Mouse (Mus musculus): ENCODE data around the gene Mrpl38. TPM values are rescaled to one million over a fixed set of nuclear protein-coding genes. Genes with fewer than 3 reads are reported as not detected.

Gene Mrpl38
- polyA plus RNA-seq, 1 experiment, result 61.9 TPM

DNA sequence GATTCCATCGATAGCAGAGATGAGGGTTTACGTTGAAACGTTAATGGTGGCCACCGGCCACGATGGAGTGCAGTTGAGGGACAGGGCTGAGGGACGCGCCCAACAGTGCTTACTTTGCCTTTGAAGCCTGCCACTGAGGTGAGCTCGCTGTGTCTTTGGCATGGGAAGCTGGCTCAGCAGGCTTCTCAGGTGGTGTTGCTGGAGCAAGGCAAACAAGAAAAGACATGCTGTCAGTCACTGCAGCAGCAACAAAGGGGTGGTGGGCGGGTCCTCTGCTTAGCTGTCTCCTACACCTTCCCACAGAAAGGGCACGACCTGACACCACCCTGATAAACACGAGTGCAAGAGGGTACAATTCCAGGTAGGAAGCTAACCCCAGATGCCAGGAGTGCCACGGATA lies 22.6 kb upstream of the Mrpl38 start:
- DNase-seq, result no peak
- TF ChIP-seq CTCF (IDR thresholded peaks at IDR 0.05; ENCODE audit: borderline replicate concordance, insufficient read depth, low read depth, low read length) (no peak), POLR2A (IDR thresholded peaks at IDR 0.05; ENCODE audit: borderline replicate concordance, insufficient read depth, low read length) (no peak)
- Histone ChIP-seq H3K4me3 (replicated peaks; ENCODE audit: insufficient read depth, low read depth, low read length) (no peak overlapping the region), H3K27ac (ENCODE audit: insufficient read depth, low read length) (no peak overlapping the region), H3K4me1 (ENCODE audit: control insufficient read depth, insufficient read depth, low read length) (peaks cover 3% of the 10 kb centered on the region), H3K27me3 (ENCODE audit: control insufficient read depth, insufficient read depth, low read length) (no peaks in the 10 kb centered on the region)
- 78% methylated on average over 12 of the region's 12 CpGs for WGBS

- no peak overlapping the region for H3K4me3 ChIP-seq (replicated peaks; ENCODE audit: insufficient read depth, low read depth, low read length)
- peaks cover 37% of the 10 kb centered on the region for H3K4me1 ChIP-seq (ENCODE audit: control insufficient read depth, insufficient read depth, low read length)
- no peaks in the 10 kb centered on the region for H3K27me3 ChIP-seq (ENCODE audit: control insufficient read depth, insufficient read depth, low read length)
- 97% methylated on average over 2 of the region's 2 CpGs for WGBS
- DNase-seq, result no peak
- TF ChIP-seq POLR2A (IDR thresholded peaks at IDR 0.05; ENCODE audit: borderline replicate concordance, insufficient read depth, low read length) (no peak), CTCF (IDR thresholded peaks at IDR 0.05; ENCODE audit: borderline replicate concordance, insufficient read depth, low read depth, low read length) (no peak)
- no peak overlapping the region for H3K27ac ChIP-seq (ENCODE audit: insufficient read depth, low read length)
Observed at GRCm38 (mm10) chr11:116150960-116151359, 12.3 kb upstream of the Mrpl38 start.

- Histone ChIP-seq H3K27ac (ENCODE audit: insufficient read depth, low read length) (peak overlapping the region; percentile 68), H3K4me1 (ENCODE audit: control insufficient read depth, insufficient read depth, low read length) (peaks cover 46% of the 10 kb centered on the region), H3K4me3 (replicated peaks; ENCODE audit: insufficient read depth, low read depth, low read length) (peak overlapping the region; percentile 39), H3K27me3 (ENCODE audit: control insufficient read depth, insufficient read depth, low read length) (no peaks in the 10 kb centered on the region)
- peak; percentile 69 for DNase-seq
- WGBS, result 44% methylated on average over 6 of the region's 6 CpGs
- no peak for TF ChIP-seq CTCF (IDR thresholded peaks at IDR 0.05; ENCODE audit: borderline replicate concordance, insufficient read depth, low read depth, low read length)
- no peak for TF ChIP-seq POLR2A (IDR thresholded peaks at IDR 0.05; ENCODE audit: borderline replicate concordance, insufficient read depth, low read length)
Observed at GRCm38 (mm10) chr11:116149341-116149740, 10.7 kb upstream of the Mrpl38 start.

- no peaks in the 10 kb centered on the region for H3K27me3 ChIP-seq (ENCODE audit: control insufficient read depth, insufficient read depth, low read length)
- H3K4me3 ChIP-seq (replicated peaks; ENCODE audit: insufficient read depth, low read depth, low read length), result peak overlapping the region; percentile 39
- peaks cover 46% of the 10 kb centered on the region for H3K4me1 ChIP-seq (ENCODE audit: control insufficient read depth, insufficient read depth, low read length)
- TF ChIP-seq CTCF (IDR thresholded peaks at IDR 0.05; ENCODE audit: borderline replicate concordance, insufficient read depth, low read depth, low read length), result no peak
- TF ChIP-seq POLR2A (IDR thresholded peaks at IDR 0.05; ENCODE audit: borderline replicate concordance, insufficient read depth, low read length), result peak; percentile 38; the same call in 1 of the 2 replicates
- DNase-seq, result peak; percentile 82 to 83
- peak overlapping the region; percentile 68 for H3K27ac ChIP-seq (ENCODE audit: insufficient read depth, low read length)
- 17% methylated on average over 20 of the region's 20 CpGs for WGBS
Observed at GRCm38 (mm10) chr11:116148761-116149221, 10.1 kb upstream of the Mrpl38 start.

DNA sequence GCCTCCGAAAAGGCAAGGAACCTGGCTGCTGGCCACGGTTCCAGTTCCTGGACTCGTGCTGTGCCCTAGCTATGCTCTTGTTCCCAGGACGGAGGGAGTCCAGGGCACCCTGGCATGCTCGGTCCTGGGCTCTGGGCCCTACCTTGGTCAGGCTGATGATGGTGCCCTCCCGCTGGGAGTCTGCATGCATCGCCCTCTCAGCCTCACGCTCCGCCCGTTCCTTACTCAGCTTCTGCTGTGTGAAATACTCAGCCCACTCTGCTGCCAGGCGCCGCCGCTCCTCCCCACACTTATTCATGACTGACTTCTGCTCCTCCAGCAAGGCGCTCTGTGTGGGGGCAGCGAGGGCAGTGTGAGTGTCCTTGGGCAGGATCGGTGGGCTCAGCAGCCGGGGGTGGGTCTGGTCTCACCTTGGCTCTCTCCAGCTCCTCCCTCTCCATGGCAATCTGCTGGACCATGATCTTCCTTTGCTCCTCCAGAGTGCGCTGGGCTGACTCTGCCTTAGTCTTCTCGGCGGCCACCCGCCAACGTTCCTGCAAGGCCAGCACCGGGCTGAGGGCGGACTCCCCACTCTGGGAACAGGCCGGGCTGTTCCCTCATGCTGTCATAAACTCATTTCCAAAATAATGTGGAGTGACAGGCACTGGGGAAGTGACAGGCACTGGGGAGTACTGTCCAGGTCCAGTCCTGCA lies 7.8 kb upstream of the Mrpl38 start:
- Histone ChIP-seq H3K27me3 (ENCODE audit: control insufficient read depth, insufficient read depth, low read length) (no peaks in the 10 kb centered on the region), H3K27ac (ENCODE audit: insufficient read depth, low read length) (peak overlapping the region; percentile 79), H3K4me1 (ENCODE audit: control insufficient read depth, insufficient read depth, low read length) (peaks cover 46% of the 10 kb centered on the region), H3K4me3 (replicated peaks; ENCODE audit: insufficient read depth, low read depth, low read length) (peak overlapping the region; percentile 10)
- peak; percentile 72 to 76 for DNase-seq
- 14% methylated on average over 25 of the region's 25 CpGs for WGBS
- TF ChIP-seq CTCF (IDR thresholded peaks at IDR 0.05; ENCODE audit: borderline replicate concordance, insufficient read depth, low read depth, low read length), result no peak
- no peak for TF ChIP-seq POLR2A (IDR thresholded peaks at IDR 0.05; ENCODE audit: borderline replicate concordance, insufficient read depth, low read length)

DNA sequence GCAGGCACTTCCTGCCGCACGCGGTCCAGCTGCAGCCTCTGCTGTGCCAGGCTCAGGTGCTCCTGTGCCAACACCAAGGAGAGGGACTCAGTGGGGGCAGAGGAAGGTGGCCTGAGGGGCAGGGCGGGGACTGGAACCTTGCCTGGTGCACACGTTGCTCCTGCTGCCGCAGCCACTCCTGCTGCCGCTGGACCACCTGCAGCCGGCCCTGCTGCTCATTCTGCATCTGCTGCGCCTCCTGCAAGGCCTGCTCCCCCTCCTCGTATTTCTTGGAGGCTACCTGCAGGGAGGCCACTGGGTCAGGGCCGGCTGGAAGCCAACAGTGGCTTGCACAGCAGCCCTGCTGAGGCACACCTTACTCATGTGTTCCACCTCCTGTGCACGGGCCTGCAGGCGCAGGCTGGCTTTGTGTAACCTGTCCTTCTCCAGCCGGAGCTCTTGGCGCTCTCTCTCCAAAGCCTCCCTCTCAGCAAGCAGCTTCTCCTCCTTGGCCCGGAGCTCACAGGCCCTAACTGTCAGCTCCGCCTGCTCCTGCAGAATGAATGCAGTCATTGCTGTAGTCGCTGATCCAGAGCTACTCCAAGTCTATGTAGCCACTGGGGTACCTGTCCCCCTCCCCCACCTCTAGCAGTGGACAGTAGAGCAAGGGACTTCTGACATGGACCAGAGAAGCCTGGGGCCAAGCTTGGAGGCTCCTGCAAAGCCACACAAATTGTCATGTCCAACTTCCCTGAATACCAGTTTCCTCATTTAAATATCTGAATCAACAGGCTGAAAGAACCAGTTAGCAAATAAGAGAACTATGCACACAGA lies 7.0 kb upstream of the Mrpl38 start:
- peaks cover 46% of the 10 kb centered on the region for H3K4me1 ChIP-seq (ENCODE audit: control insufficient read depth, insufficient read depth, low read length)
- TF ChIP-seq POLR2A (IDR thresholded peaks at IDR 0.05; ENCODE audit: borderline replicate concordance, insufficient read depth, low read length) (no peak), CTCF (IDR thresholded peaks at IDR 0.05; ENCODE audit: borderline replicate concordance, insufficient read depth, low read depth, low read length) (no peak)
- H3K4me3 ChIP-seq (replicated peaks; ENCODE audit: insufficient read depth, low read depth, low read length), result no peak overlapping the region
- 10% methylated on average over 18 of the region's 18 CpGs for WGBS
- no peaks in the 10 kb centered on the region for H3K27me3 ChIP-seq (ENCODE audit: control insufficient read depth, insufficient read depth, low read length)
- peak overlapping the region; percentile 79 for H3K27ac ChIP-seq (ENCODE audit: insufficient read depth, low read length)
- DNase-seq, result peak; percentile 75 to 78

DNA sequence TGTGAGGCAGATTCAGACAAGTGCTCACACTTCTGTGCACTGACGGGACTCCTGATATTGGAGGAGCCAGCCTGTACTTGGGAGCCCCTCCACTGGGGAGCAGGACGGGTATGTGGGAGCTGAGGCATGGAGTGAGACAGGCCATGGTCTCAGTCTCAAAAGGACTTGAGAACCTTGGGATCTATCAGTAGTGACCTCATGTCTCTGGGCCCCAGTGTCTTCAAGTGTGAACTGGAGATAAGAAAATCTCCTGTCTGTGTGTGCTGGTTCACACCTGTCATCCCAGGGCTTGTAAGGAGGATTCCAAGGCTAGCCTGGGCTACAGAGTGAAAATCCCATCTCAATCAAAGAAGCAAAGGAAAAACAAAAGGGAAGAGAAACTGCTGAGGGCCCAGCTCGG lies 4.8 kb upstream of the Mrpl38 start:
- Histone ChIP-seq H3K27me3 (ENCODE audit: control insufficient read depth, insufficient read depth, low read length) (no peaks in the 10 kb centered on the region), H3K27ac (ENCODE audit: insufficient read depth, low read length) (no peak overlapping the region), H3K4me3 (replicated peaks; ENCODE audit: insufficient read depth, low read depth, low read length) (no peak overlapping the region), H3K4me1 (ENCODE audit: control insufficient read depth, insufficient read depth, low read length) (peaks cover 33% of the 10 kb centered on the region)
- DNase-seq, result no peak
- 88% methylated on average over 3 of the region's 3 CpGs for WGBS
- TF ChIP-seq CTCF (IDR thresholded peaks at IDR 0.05; ENCODE audit: borderline replicate concordance, insufficient read depth, low read depth, low read length), result no peak
